Mouse (Mus musculus) left cerebral cortex, postnatal 25 days (tissue): ENCODE results near the gene Tmem204. TPM values are rescaled to one million over a fixed set of nuclear protein-coding genes. Genes with fewer than 3 reads are reported as not detected.

Experiments used
- DNase-seq, 2 experiments: peaks; one replicate each; pipeline ENCODE4 v3.0.0; 2022; ENCODE audit warnings: low spot score in 2 of 2, mixed read lengths in 1 of 2
- intact Hi-C: fragments of 180-260 bp; cut with DNase I; formaldehyde crosslinking; loops from one replicate; pipeline ENCODE4 v1.15.1; 2025
- total RNA-seq, 2 experiments: library from RNA; stranded (reverse); gene quantifications; 2 replicates each; pipeline ENCODE4 v1.2.3; 2021

The Tmem204 gene
- total RNA-seq, 2 experiments from 2014 or later: 10.5 to 11.8 TPM

GRCm38 (mm10) chr17:25090450-25090849 lies 7.1 kb upstream of the Tmem204 start:
- no peak for DNase-seq
- intact Hi-C loops: no loop called here

DNA sequence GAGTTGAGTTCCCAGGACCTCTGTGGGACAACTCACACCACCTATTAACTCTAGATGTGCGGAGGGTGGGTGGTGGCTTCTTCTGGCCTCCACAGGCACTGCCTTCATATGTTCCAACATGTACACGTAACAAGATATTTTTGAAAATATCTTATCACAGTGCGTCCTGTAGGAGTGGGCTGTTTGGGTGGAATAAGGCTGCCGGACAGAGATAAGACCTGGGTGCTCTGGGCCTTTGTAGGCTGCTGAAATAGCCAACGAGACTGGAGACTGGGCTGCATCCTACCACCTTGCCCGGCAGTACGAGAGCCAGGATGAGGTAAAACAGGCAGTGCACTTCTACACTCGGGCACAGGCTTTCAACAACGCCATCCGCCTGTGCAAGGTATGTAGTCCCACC lies 5.8 kb upstream of the Tmem204 start:
- DNase-seq: no peak
- intact Hi-C loops: no loop called here

- intact Hi-C loops: no loop called here
- no peak for DNase-seq
Measured at GRCm38 (mm10) chr17:25086724-25087123, 3.3 kb upstream of the Tmem204 start.

GRCm38 (mm10) chr17:25084835-25085385 lies 1.5 kb upstream of the Tmem204 start:
- intact Hi-C loops: loop anchor here (5.0 kb wide), 1 partner anchor 48 kb away; no protein-coding TSS in a partner anchor

GRCm38 (mm10) chr17:25082887-25083286 lies 504 bp downstream of the Tmem204 start:
- intact Hi-C loops: loop anchor here (5.0 kb wide), 1 partner anchor 46 kb away; no protein-coding TSS in a partner anchor
- DNase-seq: no peak

More at GRCm38 (mm10) chr17:25084835-25085385, 1.5 kb upstream of the Tmem204 start:
- DNase-seq: no peak

DNA sequence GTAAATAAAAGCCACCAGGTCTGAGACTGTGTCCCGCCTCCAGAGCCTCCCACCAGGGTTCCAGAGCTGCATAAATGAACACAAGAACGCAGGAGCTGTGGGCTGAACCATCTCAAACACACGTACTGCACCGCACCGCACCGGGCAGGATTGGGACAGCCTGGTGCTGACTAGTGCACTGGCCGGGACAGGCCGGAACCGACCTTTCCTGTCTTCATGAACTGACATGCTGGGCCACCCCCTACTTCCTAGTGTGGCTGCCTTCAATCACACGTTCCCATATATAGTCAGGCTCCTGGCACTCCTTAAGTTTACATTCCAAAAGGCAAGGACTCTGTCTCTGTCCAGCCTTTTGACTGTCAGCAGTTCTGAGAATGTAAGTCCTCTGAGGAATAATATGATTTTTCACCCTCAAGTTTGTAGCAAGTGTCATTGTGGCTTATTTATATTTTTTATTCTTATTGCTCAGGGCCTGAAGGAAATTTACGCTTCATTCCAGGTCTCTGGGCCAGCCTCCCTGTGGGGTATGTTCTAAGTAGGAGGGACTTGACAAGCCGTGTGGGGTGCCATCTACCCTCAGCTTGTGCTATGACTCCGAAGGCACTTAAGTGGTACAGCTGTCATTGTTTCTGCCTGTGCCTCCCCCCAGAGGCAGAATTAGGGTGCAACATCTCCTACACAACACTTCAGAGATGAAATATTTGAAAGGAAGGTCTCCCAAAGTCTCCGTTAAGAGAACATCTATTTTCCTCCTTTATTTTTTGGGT lies 1.1 kb downstream of the Tmem204 start:
- peak; percentile 14 to 42 for DNase-seq
- intact Hi-C loops: loop anchor here (5.0 kb wide), 1 partner anchor 45 kb away; no protein-coding TSS in a partner anchor

DNA sequence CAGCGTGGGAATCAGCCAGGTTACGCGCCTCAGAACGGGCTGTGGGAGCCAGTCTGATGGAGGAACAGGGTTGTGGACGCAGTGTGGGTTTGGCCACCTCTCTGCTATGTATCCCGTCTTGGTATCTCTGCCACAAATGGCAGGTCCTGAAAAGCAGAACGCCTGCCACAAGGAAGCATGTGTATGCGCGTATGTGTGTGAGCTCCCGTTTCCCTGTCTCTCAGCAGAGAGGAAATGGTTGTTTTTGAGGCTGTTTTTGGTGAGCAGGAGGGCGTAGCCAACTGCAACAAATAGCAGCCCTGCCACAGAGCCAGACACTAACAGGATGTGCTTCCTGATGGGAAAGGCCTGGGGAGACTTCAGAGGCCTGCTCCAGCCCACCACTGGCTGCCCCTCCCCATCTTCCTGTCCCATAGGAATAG lies 2.4 kb downstream of the Tmem204 start:
- intact Hi-C loops: loop anchor here (5.0 kb wide), 1 partner anchor 44 kb away; no protein-coding TSS in a partner anchor
- peak in 1 of 2 experiments; percentile 22 for DNase-seq

DNA sequence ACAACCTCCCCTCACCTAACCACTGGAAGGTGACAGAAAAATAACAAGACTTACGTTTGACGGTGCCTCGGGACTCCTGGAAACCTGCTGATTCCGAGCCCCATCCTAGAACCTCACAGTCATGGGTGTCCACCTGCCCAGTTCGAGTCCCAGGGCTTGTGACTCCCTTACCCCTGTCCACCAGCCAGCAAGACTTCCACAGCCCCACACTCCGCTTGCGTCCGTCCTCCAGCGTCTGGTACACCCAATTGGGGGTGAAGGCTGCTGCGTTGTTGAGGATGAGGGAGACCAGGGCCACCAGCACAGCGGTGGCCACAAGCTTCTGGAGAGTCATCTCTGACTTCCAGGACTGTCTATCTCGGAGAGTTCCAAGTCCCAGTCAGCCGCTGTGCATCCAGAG lies 3.2 kb downstream of the Tmem204 start:
- no peak for DNase-seq
- intact Hi-C loops: loop anchor here (5.0 kb wide), 1 partner anchor 43 kb away; no protein-coding TSS in a partner anchor

DNA sequence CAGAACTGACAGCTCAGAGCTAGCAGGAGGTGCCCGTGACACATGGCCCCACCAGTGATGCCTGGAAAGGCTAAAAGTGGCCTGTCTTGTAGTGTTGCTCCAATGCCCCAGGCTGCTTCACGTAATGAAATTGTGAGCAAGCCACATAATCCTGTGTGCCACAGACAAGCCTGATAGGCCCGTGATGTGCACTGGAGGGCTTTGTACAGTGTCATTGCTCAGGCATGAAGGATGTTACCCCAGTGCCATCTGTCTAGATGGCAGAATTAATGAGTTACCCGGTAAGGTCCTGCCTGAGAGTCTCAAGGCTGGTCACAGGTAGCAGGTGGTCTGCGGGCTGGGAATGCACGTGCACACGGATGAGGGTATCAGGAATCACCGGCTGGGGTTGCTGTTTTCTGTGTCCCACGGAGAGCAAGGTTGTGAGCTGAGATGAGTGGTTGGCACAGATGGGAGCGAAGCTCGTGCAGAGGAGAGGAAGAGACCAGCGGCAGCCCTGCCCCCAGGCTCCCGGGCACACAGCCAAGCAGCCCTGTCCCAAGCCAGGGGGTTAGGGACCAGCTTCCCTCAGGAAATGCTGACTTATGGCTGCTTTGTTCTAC lies 5.5 kb downstream of the Tmem204 start:
- intact Hi-C loops: no loop called here
- DNase-seq: peak; percentile 50 to 55

- intact Hi-C loops: no loop called here
- peak in 1 of 2 experiments; percentile 31 for DNase-seq
Measured at GRCm38 (mm10) chr17:25076906-25077305, 6.5 kb downstream of the Tmem204 start.

GRCm38 (mm10) chr17:25068690-25069089 lies 14.7 kb downstream of the Tmem204 start:
- no peak for DNase-seq
- intact Hi-C loops: no loop called here

GRCm38 (mm10) chr17:25067442-25067851 lies 15.9 kb downstream of the Tmem204 start:
- DNase-seq: no peak
- intact Hi-C loops: no loop called here

- DNase-seq: no peak
- intact Hi-C loops: no loop called here
Measured at GRCm38 (mm10) chr17:25066595-25066994, 16.8 kb downstream of the Tmem204 start.

DNA sequence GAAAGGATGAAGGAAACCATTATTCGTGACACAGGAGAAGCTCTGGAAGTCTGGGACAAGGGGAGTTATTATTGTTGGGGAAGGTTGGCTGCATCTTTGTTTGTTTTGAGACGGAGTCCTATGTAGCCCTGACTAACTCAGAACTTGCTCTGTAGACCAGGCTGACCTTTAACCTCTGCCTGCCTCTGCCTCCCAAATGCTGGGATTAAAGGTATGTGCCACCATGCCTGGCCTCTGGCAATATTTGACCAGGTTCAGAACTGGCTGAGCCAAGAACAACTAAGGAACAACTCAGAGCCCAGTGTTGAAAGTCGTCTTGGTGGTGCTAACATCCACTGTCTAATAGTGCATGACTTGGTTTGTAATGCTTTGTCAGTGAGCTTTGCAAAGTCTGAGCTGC lies 18.2 kb downstream of the Tmem204 start:
- DNase-seq: no peak
- intact Hi-C loops: no loop called here

GRCm38 (mm10) chr17:25064351-25064750 lies 19.0 kb downstream of the Tmem204 start:
- DNase-seq: no peak
- intact Hi-C loops: no loop called here

- intact Hi-C loops: no loop called here
- DNase-seq: no peak
Measured at GRCm38 (mm10) chr17:25063872-25064271, 19.5 kb downstream of the Tmem204 start.

GRCm38 (mm10) chr17:25063261-25063660 lies 20.1 kb downstream of the Tmem204 start:
- DNase-seq: no peak
- intact Hi-C loops: no loop called here

DNA sequence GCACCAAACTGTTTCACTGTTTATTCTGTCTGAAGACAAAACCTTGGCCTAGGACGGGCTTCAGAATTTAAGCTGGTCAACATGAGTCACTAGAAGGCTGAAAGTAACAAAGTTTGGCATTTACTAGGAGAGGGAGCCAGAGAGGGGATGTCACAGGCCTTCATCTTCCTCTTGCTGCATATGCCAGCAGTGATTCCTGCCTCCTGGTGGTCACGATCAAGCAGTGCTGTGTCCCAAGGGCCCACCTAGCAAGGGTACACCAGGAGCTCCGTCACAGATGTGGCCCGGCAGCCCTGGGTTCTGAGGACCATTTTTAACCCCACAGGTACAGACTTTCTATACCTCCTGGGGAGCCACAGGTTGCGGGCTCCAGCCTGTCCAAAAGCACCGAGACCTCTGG lies 26.4 kb downstream of the Tmem204 start:
- intact Hi-C loops: no loop called here
- no peak for DNase-seq

- DNase-seq: peak; percentile 14 to 71
- intact Hi-C loops: no loop called here
Measured at GRCm38 (mm10) chr17:25053274-25053673, 30.1 kb downstream of the Tmem204 start.

GRCm38 (mm10) chr17:25047143-25047542 lies 36.2 kb downstream of the Tmem204 start:
- DNase-seq: peak in 1 of 2 experiments; percentile 8
- intact Hi-C loops: no loop called here
